Mouse (Mus musculus): Measurements from ENCODE around the gene Rps6kc1. TPM values are rescaled to one million over a fixed set of nuclear protein-coding genes. Genes with fewer than 3 reads are reported as not detected.
A peak's percentile ranks its signal among the peaks of the same experiment; 100 is the strongest.

Gene Rps6kc1
- polyA plus RNA-seq, 1 experiment from 2014 or later, result 10.0 TPM

DNA sequence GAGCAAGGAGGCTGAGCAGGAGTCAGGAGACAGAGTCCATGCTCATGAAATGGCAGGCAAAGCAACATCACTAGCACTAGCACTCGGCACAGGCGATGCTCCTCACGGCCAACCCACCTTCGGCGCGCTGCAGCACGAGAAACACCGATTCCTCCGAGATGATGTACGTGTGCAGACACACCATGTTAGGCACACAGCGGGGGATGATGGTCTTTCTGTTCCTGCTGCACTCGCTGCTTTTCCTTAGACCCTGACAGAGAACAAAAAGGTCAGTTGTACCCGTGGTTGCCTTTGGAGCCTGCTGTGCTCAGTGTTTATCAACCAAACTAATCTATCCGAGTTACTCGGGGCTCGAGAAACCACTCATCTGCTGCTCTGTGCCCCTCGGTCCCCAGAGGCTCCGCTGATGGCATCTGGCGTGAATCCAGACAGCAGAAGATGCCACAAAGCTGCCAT lies 102.8 kb downstream of the Rps6kc1 start:
- Histone ChIP-seq H3K36me3 (ENCODE audit: control insufficient read depth, insufficient read depth, low read length) (no peaks in the 10 kb centered on the region; the same call in 1 of the 2 replicates), H3K4me2 (no peak overlapping the region), H3K9me3 (ENCODE audit: control insufficient read depth, low read length) (no peaks in the 10 kb centered on the region), H3K4me1 (replicated peaks; ENCODE audit: control insufficient read depth, insufficient read depth, low read length) (no peaks in the 10 kb centered on the region), H3K4me3 (ENCODE audit: low read depth, low read length) (no peak overlapping the region), H3K27me3 (replicated peaks; ENCODE audit: control insufficient read depth, insufficient read depth, low read length) (no peaks in the 10 kb centered on the region), H3K27ac (ENCODE audit: low read depth, low read length) (no peak overlapping the region), H3K9ac (ENCODE audit: low read depth, low read length) (no peak overlapping the region)
- 79% methylated on average over 19 of the region's 19 CpGs for WGBS
- ATAC-seq (replicated peaks; ENCODE audit: low FRiP score) (no peak), DNase-seq (ENCODE audit: low spot score) (no peak)

DNA sequence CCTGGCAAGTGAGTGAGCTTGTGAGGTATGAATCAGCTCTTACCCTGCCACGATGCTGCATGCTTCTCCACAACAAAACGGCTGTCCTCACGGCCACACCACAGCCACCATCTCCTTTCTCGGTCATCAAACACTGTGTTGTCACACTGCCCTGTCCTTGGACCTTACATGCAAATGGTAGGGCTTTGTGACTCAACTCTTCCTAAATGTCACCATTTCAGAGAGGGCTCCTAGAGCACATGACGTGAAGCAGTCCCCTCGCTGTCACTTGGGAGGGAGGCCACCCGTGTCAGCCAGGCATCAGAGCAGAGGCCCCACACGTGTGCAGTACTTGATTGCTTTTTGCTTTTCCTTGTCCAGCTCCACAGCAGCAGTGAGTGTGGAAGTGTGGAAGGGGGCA lies 104.8 kb downstream of the Rps6kc1 start:
- H3K27me3 ChIP-seq (replicated peaks; ENCODE audit: control insufficient read depth, insufficient read depth, low read length), result no peaks in the 10 kb centered on the region
- H3K4me3 ChIP-seq (ENCODE audit: low read depth, low read length), result no peak overlapping the region
- no peak overlapping the region for H3K9ac ChIP-seq (ENCODE audit: low read depth, low read length)
- WGBS, result 81% methylated on average over 8 of the region's 8 CpGs
- H3K27ac ChIP-seq (ENCODE audit: low read depth, low read length), result no peak overlapping the region
- H3K4me1 ChIP-seq (replicated peaks; ENCODE audit: control insufficient read depth, insufficient read depth, low read length), result no peaks in the 10 kb centered on the region
- H3K4me2 ChIP-seq, result no peak overlapping the region
- no peaks in the 10 kb centered on the region for H3K9me3 ChIP-seq (ENCODE audit: control insufficient read depth, low read length)
- H3K36me3 ChIP-seq (ENCODE audit: control insufficient read depth, insufficient read depth, low read length), result peaks cover 3% of the 10 kb centered on the region; the same call in 1 of the 2 replicates
- ATAC-seq (replicated peaks; ENCODE audit: low FRiP score) (no peak), DNase-seq (ENCODE audit: low spot score) (no peak)

DNA sequence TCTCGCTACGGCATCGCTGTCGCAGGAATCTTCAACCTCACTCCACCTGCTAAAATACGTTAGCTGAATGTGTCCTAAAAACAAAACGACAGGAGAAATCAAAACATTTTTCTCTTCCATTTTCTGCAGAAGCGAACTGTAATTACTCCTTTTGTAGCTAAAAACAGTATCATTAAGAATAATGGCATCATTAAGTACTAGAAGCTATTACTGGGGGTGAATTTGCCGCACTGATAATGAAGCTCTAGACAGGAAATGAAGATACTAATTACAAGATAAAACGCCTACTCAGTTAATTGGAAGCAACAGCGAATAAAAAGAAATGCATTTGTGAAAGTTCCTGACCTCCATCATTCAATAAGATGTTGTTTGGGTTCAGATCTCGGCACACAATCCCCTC lies 112.9 kb downstream of the Rps6kc1 start:
- Histone ChIP-seq H3K36me3 (ENCODE audit: control insufficient read depth, insufficient read depth, low read length) (peaks cover 11% of the 10 kb centered on the region; the same call in 1 of the 2 replicates), H3K9ac (ENCODE audit: low read depth, low read length) (no peak overlapping the region), H3K27me3 (replicated peaks; ENCODE audit: control insufficient read depth, insufficient read depth, low read length) (no peaks in the 10 kb centered on the region), H3K27ac (ENCODE audit: low read depth, low read length) (no peak overlapping the region), H3K9me3 (ENCODE audit: control insufficient read depth, low read length) (no peaks in the 10 kb centered on the region), H3K4me2 (no peak overlapping the region), H3K4me3 (ENCODE audit: low read depth, low read length) (no peak overlapping the region), H3K4me1 (replicated peaks; ENCODE audit: control insufficient read depth, insufficient read depth, low read length) (no peaks in the 10 kb centered on the region)
- WGBS, result 88% methylated on average over 11 of the region's 11 CpGs
- no peak for DNase-seq (ENCODE audit: low spot score)
- no peak for ATAC-seq (replicated peaks; ENCODE audit: low FRiP score)

DNA sequence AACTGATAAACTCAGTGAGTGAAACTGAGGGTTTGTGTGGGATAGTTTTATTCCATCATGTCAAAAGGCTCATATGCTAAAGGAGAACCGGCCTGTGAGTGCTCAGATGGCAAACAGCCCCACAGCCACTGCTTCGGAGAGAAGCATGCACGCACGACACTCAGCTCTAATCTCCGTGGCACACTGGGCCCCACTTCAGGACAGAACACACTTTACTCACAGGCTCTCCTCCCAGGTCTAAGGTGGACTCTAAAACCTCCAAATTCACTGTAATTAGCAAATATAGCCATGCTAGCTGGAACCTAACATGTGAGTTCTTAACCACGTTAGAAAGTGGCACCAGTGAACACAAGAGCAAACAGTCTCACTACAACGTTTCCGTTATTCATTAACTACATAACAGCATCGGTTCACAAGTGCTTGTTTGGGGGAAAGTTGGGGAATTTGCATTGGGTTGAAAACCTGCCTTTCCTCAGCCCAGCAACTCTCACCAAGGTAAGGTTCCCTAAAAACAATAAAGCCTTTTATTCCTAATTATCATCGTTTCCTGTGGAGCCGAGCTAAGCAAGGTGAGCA lies 114.0 kb downstream of the Rps6kc1 start:
- no peak for DNase-seq (ENCODE audit: low spot score)
- peak overlapping the region; percentile 64 for H3K27ac ChIP-seq (ENCODE audit: low read depth, low read length)

DNA sequence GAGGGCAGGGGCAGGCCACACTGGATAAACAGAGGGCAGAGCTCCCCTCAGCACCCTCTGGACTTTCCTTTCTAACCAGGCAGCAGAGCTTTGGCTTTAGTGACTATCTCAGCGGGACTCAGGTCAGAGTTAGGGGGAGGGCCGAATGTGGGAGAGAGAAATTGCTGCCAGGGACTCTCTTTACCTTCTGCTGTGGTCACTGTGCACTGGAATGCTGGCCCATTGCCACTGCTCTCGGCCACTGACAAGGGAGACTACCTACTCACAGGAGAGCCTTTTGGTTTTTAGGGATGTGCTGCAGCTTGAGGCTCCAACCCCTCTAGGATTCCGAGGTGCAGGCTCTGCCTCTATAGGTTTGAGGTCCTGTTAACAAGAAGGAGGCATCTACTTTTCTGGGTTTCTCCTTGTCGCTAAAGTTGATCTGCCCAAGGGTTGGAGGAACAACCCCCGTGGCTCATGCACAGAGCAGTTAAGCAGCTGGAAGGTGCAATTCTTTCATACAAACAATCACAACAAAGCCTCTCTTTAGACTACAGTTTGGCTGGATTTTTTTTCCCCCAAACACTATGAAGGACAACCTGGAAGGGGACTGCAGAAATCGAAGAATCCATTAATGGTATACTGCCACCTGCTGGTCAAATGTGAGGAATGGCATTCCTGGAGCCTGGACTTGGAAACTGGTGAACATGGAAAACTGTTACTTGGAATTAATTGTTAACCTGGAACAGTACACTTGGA lies 114.7 kb downstream of the Rps6kc1 start:
- no peak overlapping the region; the same call in 1 of the 2 replicates for H3K4me2 ChIP-seq
- peak; percentile 71 for ATAC-seq (replicated peaks; ENCODE audit: low FRiP score)
- no peak overlapping the region for H3K9ac ChIP-seq (ENCODE audit: low read depth, low read length)
- H3K4me3 ChIP-seq (ENCODE audit: low read depth, low read length), result no peak overlapping the region
- H3K27ac ChIP-seq (ENCODE audit: low read depth, low read length), result peak overlapping the region; percentile 68
- no peaks in the 10 kb centered on the region for H3K27me3 ChIP-seq (replicated peaks; ENCODE audit: control insufficient read depth, insufficient read depth, low read length)
- H3K4me1 ChIP-seq (replicated peaks; ENCODE audit: control insufficient read depth, insufficient read depth, low read length), result no peaks in the 10 kb centered on the region
- H3K9me3 ChIP-seq (ENCODE audit: control insufficient read depth, low read length), result no peaks in the 10 kb centered on the region
- H3K36me3 ChIP-seq (ENCODE audit: control insufficient read depth, insufficient read depth, low read length), result peaks cover 8% of the 10 kb centered on the region; the same call in 1 of the 2 replicates
- DNase-seq (ENCODE audit: low spot score), result peak; percentile 36
- 54% methylated on average over 7 of the region's 7 CpGs for WGBS

More for the DNA sequence above, 114.0 kb downstream of the Rps6kc1 start:
- Histone ChIP-seq H3K36me3 (ENCODE audit: control insufficient read depth, insufficient read depth, low read length) (peaks cover 8% of the 10 kb centered on the region; the same call in 1 of the 2 replicates), H3K4me1 (replicated peaks; ENCODE audit: control insufficient read depth, insufficient read depth, low read length) (no peaks in the 10 kb centered on the region), H3K27me3 (replicated peaks; ENCODE audit: control insufficient read depth, insufficient read depth, low read length) (no peaks in the 10 kb centered on the region), H3K9me3 (ENCODE audit: control insufficient read depth, low read length) (no peaks in the 10 kb centered on the region), H3K9ac (ENCODE audit: low read depth, low read length) (no peak overlapping the region), H3K4me3 (ENCODE audit: low read depth, low read length) (no peak overlapping the region), H3K4me2 (0 out of 2 replicates have a peak overlapping the region, but pooled peaks have one; percentile 17)
- 69% methylated on average over 11 of the region's 11 CpGs for WGBS
- peak; percentile 35; the same call in 1 of the 2 replicates for ATAC-seq (replicated peaks; ENCODE audit: low FRiP score)

DNA sequence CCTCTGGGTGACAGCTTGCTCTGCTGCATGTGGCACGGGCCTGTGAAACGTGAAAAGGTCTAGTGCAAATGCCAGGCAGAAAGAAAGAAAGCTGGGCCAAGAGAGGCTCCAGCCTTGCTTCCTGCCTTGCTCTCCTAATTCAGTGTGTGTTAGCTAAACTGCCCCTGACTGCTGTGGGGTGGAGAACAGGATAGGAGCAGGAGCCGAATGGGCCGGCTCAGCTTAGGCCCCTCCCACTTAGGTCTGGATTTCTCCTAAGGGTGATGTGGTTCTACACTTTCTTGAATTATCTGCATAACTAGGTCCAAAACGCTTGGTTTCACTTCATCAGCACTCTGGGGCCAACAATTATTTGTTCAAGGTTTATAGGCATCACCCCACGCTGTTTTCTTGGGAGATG lies 119.9 kb downstream of the Rps6kc1 start:
- 79% methylated on average over 6 of the region's 6 CpGs for WGBS
- ATAC-seq (replicated peaks; ENCODE audit: low FRiP score) (no peak), DNase-seq (ENCODE audit: low spot score) (no peak)
- no peak overlapping the region for H3K4me3 ChIP-seq (ENCODE audit: low read depth, low read length)
- no peak overlapping the region for H3K9ac ChIP-seq (ENCODE audit: low read depth, low read length)
- no peak overlapping the region for H3K27ac ChIP-seq (ENCODE audit: low read depth, low read length)
- no peaks in the 10 kb centered on the region for H3K9me3 ChIP-seq (ENCODE audit: control insufficient read depth, low read length)
- H3K4me2 ChIP-seq, result no peak overlapping the region
- H3K27me3 ChIP-seq (replicated peaks; ENCODE audit: control insufficient read depth, insufficient read depth, low read length), result no peaks in the 10 kb centered on the region
- no peaks in the 10 kb centered on the region for H3K36me3 ChIP-seq (ENCODE audit: control insufficient read depth, insufficient read depth, low read length)
- no peaks in the 10 kb centered on the region for H3K4me1 ChIP-seq (replicated peaks; ENCODE audit: control insufficient read depth, insufficient read depth, low read length)

DNA sequence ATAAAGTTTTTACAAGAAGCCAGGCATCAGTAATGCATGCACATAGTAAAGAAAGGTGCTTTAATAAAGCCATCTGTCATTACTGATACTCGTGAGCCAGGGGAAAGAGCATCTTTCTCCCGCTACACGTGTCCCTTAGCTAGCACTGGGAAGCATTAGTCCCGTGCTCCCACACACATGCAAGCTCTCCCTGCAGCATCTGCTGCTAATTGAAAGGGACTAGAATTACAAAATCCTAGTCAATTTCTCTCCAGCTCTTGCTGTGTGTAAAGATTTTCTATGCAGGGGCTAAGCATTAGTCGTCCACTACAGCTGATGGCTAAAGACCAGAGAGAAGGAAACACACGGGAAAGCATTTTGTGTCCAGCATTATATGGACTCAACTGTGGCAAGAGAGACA lies 120.8 kb downstream of the Rps6kc1 start:
- 87% methylated on average over 6 of the region's 6 CpGs for WGBS
- no peak for DNase-seq (ENCODE audit: low spot score)
- Histone ChIP-seq H3K27ac (ENCODE audit: low read depth, low read length) (no peak overlapping the region), H3K36me3 (ENCODE audit: control insufficient read depth, insufficient read depth, low read length) (no peaks in the 10 kb centered on the region), H3K27me3 (replicated peaks; ENCODE audit: control insufficient read depth, insufficient read depth, low read length) (no peaks in the 10 kb centered on the region), H3K9me3 (ENCODE audit: control insufficient read depth, low read length) (no peaks in the 10 kb centered on the region), H3K9ac (ENCODE audit: low read depth, low read length) (no peak overlapping the region), H3K4me3 (ENCODE audit: low read depth, low read length) (no peak overlapping the region), H3K4me1 (replicated peaks; ENCODE audit: control insufficient read depth, insufficient read depth, low read length) (no peaks in the 10 kb centered on the region), H3K4me2 (no peak overlapping the region)
- no peak for ATAC-seq (replicated peaks; ENCODE audit: low FRiP score)

DNA sequence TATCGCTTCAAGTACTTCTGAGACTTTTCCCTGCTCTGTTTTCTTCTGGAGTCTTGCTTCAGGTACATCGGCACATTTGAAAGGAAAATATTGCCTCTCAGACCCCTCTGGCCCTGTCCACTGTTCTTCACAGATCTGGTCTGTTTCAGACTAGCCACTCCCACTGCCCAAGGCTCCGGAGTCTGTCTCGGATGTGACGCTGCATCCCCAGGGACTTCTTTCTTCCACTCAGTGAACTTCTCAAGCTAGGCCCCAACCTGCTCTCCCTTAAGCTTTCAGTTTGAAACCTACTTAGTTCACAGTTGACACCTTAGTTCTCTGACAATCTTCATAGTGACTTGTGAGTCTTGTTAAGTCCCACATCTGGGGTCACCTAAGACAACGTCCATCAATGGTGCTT lies 133.9 kb downstream of the Rps6kc1 start:
- H3K27ac ChIP-seq (ENCODE audit: low read depth, low read length), result no peak overlapping the region
- H3K4me1 ChIP-seq (replicated peaks; ENCODE audit: control insufficient read depth, insufficient read depth, low read length), result no peaks in the 10 kb centered on the region
- no peak overlapping the region for H3K4me3 ChIP-seq (ENCODE audit: low read depth, low read length)
- no peak overlapping the region for H3K9ac ChIP-seq (ENCODE audit: low read depth, low read length)
- no peaks in the 10 kb centered on the region for H3K27me3 ChIP-seq (replicated peaks; ENCODE audit: control insufficient read depth, insufficient read depth, low read length)
- no peaks in the 10 kb centered on the region for H3K36me3 ChIP-seq (ENCODE audit: control insufficient read depth, insufficient read depth, low read length)
- 77% methylated on average over 6 of the region's 6 CpGs for WGBS
- no peak overlapping the region for H3K4me2 ChIP-seq
- no peaks in the 10 kb centered on the region for H3K9me3 ChIP-seq (ENCODE audit: control insufficient read depth, low read length)
- DNase-seq (ENCODE audit: low spot score) (no peak), ATAC-seq (replicated peaks; ENCODE audit: low FRiP score) (no peak)

DNA sequence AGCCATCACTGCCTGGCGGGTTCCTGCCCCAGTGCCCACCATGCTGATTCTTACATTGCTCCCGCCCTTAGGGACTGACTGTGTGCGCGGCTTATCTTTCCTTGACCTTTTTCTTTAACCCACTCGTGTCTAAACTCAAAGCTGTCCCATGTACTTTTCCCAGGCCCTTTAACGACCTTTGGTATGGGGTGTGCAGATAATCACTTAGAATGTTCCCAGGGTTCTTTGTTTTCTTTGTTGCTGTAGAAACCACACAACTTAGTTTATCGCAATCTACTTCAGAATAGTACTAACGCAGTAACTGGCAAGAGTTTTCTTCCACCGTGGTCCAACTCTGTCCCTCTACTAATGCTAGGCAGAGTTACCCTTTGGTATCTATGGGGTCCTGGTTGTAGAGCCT lies 135.3 kb downstream of the Rps6kc1 start:
- DNase-seq (ENCODE audit: low spot score) (no peak), ATAC-seq (replicated peaks; ENCODE audit: low FRiP score) (no peak)
- no peaks in the 10 kb centered on the region for H3K36me3 ChIP-seq (ENCODE audit: control insufficient read depth, insufficient read depth, low read length)
- H3K9ac ChIP-seq (ENCODE audit: low read depth, low read length), result no peak overlapping the region
- no peaks in the 10 kb centered on the region for H3K9me3 ChIP-seq (ENCODE audit: control insufficient read depth, low read length)
- no peaks in the 10 kb centered on the region for H3K27me3 ChIP-seq (replicated peaks; ENCODE audit: control insufficient read depth, insufficient read depth, low read length)
- no peak overlapping the region for H3K4me2 ChIP-seq
- H3K4me3 ChIP-seq (ENCODE audit: low read depth, low read length), result no peak overlapping the region
- no peak overlapping the region for H3K27ac ChIP-seq (ENCODE audit: low read depth, low read length)
- 80% methylated on average over 9 of the region's 9 CpGs for WGBS
- H3K4me1 ChIP-seq (replicated peaks; ENCODE audit: control insufficient read depth, insufficient read depth, low read length), result no peaks in the 10 kb centered on the region

Data from liver, embryonic 11.5 days (tissue).